Mouse (Mus musculus) intestine, embryonic 16.5 days (tissue): ENCODE data around the gene Cpne7. TPM values are rescaled to one million over a fixed set of nuclear protein-coding genes. Genes with fewer than 3 reads are reported as not detected.

ENCODE experiments used
- ATAC-seq: fragments of 200-750 bp; cut with Nextera tagmentation; 2 replicates; pipeline ENCODE4 v1.8.0; 2017; ENCODE audit warnings: moderate TSS enrichment, moderate library complexity
- H3K27ac ChIP-seq: fragments of 300-500 bp; sonication (generic); 2 replicates; pipeline ENCODE4 v1.5.1; 2014; ENCODE audit warnings: mild to moderate bottlenecking, low read length
- H3K27me3 ChIP-seq: fragments of 300-500 bp; sonication (generic); replicated peaks from 2 replicates; pipeline ENCODE4 v1.6.1; 2014; ENCODE audit warnings: low read length, control low read depth, mixed read lengths; ENCODE audit not compliant: control insufficient read depth, insufficient read depth
- H3K36me3 ChIP-seq: fragments of 300-500 bp; sonication (generic); 2 replicates; pipeline ENCODE4 v1.6.1; 2014; ENCODE audit warnings: low read length, control low read depth; ENCODE audit not compliant: control insufficient read depth, insufficient read depth
- H3K4me1 ChIP-seq: fragments of 300-500 bp; sonication (generic); 2 replicates; pipeline ENCODE4 v1.6.1; 2014; ENCODE audit warnings: low read length, control low read depth, mixed read lengths; ENCODE audit not compliant: control insufficient read depth, insufficient read depth
- H3K4me2 ChIP-seq: fragments of 300-500 bp; sonication (generic); 2 replicates; pipeline ENCODE4 v1.6.1; 2014; ENCODE audit warnings: low read depth, low read length, control low read depth
- H3K4me3 ChIP-seq: fragments of 300-500 bp; sonication (generic); 2 replicates; pipeline ENCODE4 v1.5.1; 2014; ENCODE audit warnings: mild to moderate bottlenecking, low read length
- H3K9ac ChIP-seq: fragments of 300-500 bp; sonication (generic); 2 replicates; pipeline ENCODE4 v1.6.1; 2014; ENCODE audit warnings: low read depth, low read length
- H3K9me3 ChIP-seq: fragments of 300-500 bp; sonication (generic); 2 replicates; pipeline ENCODE4 v1.6.1; 2016; ENCODE audit warnings: low read length, control low read depth; ENCODE audit not compliant: control insufficient read depth
- WGBS: fragments of 180-500 bp; shearing (Covaris S2); extraction: QIAGEN DNeasy Blood & Tissue Kit; methylation state at CpG from one replicate; pipeline ENCODE4 v1.1.7; 2014; 5-methylcytosine and 5-hydroxymethylcytosine counted together
- polyA plus RNA-seq: library from polyadenylated mRNA; unstranded; fragments of >200 nt; fragmentation: Nextera tagmentation; extraction: Ambion mirVana; gene quantifications from 2 replicates; pipeline ENCODE4 v1.2.1, GENCODE M21; 2015

Cpne7 gene
- polyA plus RNA-seq = 0.78 and 0.93 TPM in 2 replicates

DNA sequence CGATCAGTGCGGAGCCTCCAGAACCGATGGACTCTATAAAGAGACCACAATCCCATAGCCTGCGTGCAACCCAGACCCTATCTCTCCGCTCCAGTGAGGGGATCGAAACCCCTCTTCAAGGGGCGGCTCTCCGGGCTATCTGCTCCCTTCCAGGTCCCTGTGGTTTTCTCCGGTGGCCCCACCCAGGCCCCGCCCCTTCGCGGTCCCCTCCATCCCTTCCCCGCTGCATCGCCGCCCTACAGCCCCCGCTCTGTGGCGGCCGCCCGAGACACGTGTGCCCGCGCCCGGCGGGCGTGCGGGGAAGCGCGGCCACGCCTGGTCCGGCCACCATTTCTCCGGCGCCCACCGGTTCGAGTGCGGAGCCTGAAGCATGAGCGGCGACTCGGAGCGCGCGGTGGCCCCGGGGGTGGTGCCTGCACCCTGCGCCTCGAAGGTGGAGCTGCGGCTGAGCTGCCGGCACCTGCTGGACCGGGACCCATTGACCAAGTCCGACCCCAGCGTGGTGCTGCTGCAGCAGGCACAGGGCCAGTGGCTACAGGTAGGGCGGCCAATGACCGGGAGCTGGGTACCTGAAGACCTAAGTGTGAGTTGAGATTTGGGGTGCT is at the start of gene Cpne7:
Cpne7 (plus strand) TSS at position 248 of the 605 bp plus-strand sequence.
- Histone ChIP-seq H3K36me3 (no peaks in the 10 kb centered on the region), H3K9me3 (no peaks in the 10 kb centered on the region), H3K27ac (no peak within 1 kb of the TSS), H3K27me3 (peaks cover 37% of the 10 kb centered on the region), H3K9ac (peak within 1 kb of the TSS; percentile 48), H3K4me2 (peak within 1 kb of the TSS; percentile 98), H3K4me1 (peaks cover 19% of the 10 kb centered on the region), H3K4me3 (peak within 1 kb of the TSS; percentile 48)
- WGBS = 2% methylated on average over 51 of the region's 51 CpGs
- peak; percentile 56; the same call in 1 of the 2 replicates for ATAC-seq

GRCm38 (mm10) chr8:123071176-123071575 is 46.0 kb upstream of the Cpne7 start:
- Histone ChIP-seq H3K9ac (no peak overlapping the region), H3K4me3 (no peak overlapping the region), H3K4me1 (peaks cover 7% of the 10 kb centered on the region), H3K27me3 (no peaks in the 10 kb centered on the region), H3K9me3 (no peaks in the 10 kb centered on the region), H3K4me2 (no peak overlapping the region), H3K36me3 (peaks cover 16% of the 10 kb centered on the region; the same call in 1 of the 2 replicates), H3K27ac (no peak overlapping the region)
- no peak for ATAC-seq
- 75% methylated on average over 4 of the region's 4 CpGs for WGBS

DNA sequence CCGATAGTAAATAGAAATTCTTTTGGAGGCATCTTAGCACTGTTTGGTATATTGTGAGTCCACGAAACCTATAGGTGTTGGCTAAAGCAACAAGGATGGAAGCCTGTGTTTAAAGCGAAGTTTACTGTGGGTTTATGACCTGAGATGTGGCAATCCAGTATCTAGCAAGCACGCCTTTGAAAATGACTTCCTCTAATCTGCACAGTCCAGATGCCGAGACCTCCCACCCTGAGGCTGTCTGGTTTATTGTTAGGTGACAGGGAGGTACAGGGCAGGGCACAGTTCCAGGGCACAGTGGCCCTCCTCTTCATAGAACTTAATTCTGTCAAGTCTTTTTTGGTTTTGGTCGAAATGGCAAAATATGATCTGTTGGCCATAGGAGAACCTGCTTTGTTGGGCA is 40.0 kb upstream of the Cpne7 start:
- H3K27ac ChIP-seq = no peak overlapping the region
- H3K27me3 ChIP-seq = no peaks in the 10 kb centered on the region
- ATAC-seq = peak; percentile 76
- H3K4me3 ChIP-seq = no peak overlapping the region
- H3K9ac ChIP-seq = no peak overlapping the region
- 72% methylated on average over 6 of the region's 6 CpGs for WGBS
- H3K4me2 ChIP-seq = no peak overlapping the region
- peaks cover 37% of the 10 kb centered on the region for H3K36me3 ChIP-seq
- H3K4me1 ChIP-seq = no peaks in the 10 kb centered on the region
- H3K9me3 ChIP-seq = no peaks in the 10 kb centered on the region

- Histone ChIP-seq H3K27ac (no peak overlapping the region), H3K27me3 (no peaks in the 10 kb centered on the region), H3K4me3 (no peak overlapping the region), H3K9ac (no peak overlapping the region), H3K4me1 (no peaks in the 10 kb centered on the region), H3K4me2 (no peak overlapping the region), H3K9me3 (no peaks in the 10 kb centered on the region), H3K36me3 (peaks cover 21% of the 10 kb centered on the region)
- no peak for ATAC-seq
- 78% methylated on average over 6 of the region's 6 CpGs for WGBS
Measured at GRCm38 (mm10) chr8:123082993-123083392, 34.2 kb upstream of the Cpne7 start.

- Histone ChIP-seq H3K4me3 (no peak overlapping the region), H3K4me2 (no peak overlapping the region), H3K9me3 (no peaks in the 10 kb centered on the region), H3K27me3 (no peaks in the 10 kb centered on the region), H3K9ac (no peak overlapping the region), H3K27ac (no peak overlapping the region), H3K4me1 (no peaks in the 10 kb centered on the region), H3K36me3 (peaks cover 23% of the 10 kb centered on the region)
- 92% methylated on average over 12 of the region's 12 CpGs for WGBS
- no peak for ATAC-seq
Measured at GRCm38 (mm10) chr8:123083610-123084009, 33.6 kb upstream of the Cpne7 start.

DNA sequence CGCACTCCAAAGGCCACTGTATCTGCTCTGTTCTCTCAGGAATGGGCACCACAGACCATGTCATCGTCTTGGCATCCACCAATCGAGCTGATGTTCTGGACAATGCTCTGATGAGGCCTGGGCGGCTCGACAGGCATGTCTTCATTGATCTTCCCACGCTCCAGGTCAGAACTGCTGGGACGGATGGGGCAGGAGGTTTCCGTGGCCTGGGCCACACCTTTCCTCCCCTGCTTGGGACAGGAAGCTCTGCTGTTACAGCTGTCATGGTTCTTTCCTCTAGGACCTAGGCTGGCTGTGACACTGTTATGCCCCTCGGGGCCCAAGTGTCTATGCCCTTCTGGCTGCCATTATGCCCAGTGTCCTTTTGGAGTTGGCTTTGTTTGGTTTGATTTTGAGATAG is 29.9 kb upstream of the Cpne7 start:
- no peak overlapping the region for H3K4me3 ChIP-seq
- H3K4me2 ChIP-seq = no peak overlapping the region
- no peak overlapping the region for H3K9ac ChIP-seq
- H3K27me3 ChIP-seq = no peaks in the 10 kb centered on the region
- H3K36me3 ChIP-seq = peaks cover 19% of the 10 kb centered on the region
- no peaks in the 10 kb centered on the region for H3K9me3 ChIP-seq
- no peaks in the 10 kb centered on the region for H3K4me1 ChIP-seq
- whole genome bisulfite sequencing = 86% methylated on average over 9 of the region's 9 CpGs
- H3K27ac ChIP-seq = no peak overlapping the region
- no peak for ATAC-seq

DNA sequence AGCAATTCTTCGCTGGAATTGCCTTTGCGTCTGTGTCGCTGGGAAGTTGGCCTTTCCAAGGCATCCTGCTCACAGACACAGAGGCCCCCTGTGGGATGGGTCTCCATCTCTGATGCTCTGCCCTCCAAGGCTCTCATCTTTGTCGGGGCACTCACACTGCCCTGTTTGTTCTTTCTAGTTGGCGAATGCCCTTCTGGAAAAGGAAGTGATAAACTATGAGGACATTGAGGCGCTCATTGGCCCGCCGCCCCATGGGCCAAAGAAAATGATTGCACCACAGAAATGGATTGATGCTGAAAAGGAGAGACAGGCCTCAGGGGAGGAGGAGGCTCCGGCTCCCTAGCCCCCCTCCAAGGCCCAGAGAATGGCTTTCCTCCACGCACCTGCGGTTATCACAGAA is 20.0 kb upstream of the Cpne7 start:
- no peak for ATAC-seq

GRCm38 (mm10) chr8:123097786-123098584 is 19.2 kb upstream of the Cpne7 start:
- Histone ChIP-seq H3K36me3 (peaks cover 6% of the 10 kb centered on the region), H3K4me3 (no peak overlapping the region), H3K9ac (no peak overlapping the region), H3K4me2 (no peak overlapping the region), H3K27me3 (no peaks in the 10 kb centered on the region), H3K9me3 (no peaks in the 10 kb centered on the region), H3K4me1 (no peaks in the 10 kb centered on the region), H3K27ac (no peak overlapping the region)
- 77% methylated on average over 12 of the region's 12 CpGs for WGBS
- ATAC-seq = no peak

More for the DNA sequence above, 20.0 kb upstream of the Cpne7 start:
- Histone ChIP-seq H3K9ac (no peak overlapping the region), H3K4me3 (no peak overlapping the region), H3K27ac (peak overlapping the region; percentile 6; the same call in 1 of the 2 replicates), H3K36me3 (peaks cover 6% of the 10 kb centered on the region), H3K27me3 (no peaks in the 10 kb centered on the region), H3K9me3 (no peaks in the 10 kb centered on the region), H3K4me1 (no peaks in the 10 kb centered on the region), H3K4me2 (no peak overlapping the region)
- 86% methylated on average over 11 of the region's 11 CpGs for WGBS

GRCm38 (mm10) chr8:123100288-123100687 is 16.9 kb upstream of the Cpne7 start:
- Histone ChIP-seq H3K9ac (no peak overlapping the region), H3K27me3 (no peaks in the 10 kb centered on the region), H3K9me3 (no peaks in the 10 kb centered on the region), H3K27ac (peak overlapping the region; percentile 39; the same call in 1 of the 2 replicates), H3K4me2 (no peak overlapping the region), H3K36me3 (peaks cover 8% of the 10 kb centered on the region), H3K4me1 (peaks cover 14% of the 10 kb centered on the region), H3K4me3 (no peak overlapping the region)
- WGBS = 57% methylated on average over 8 of the region's 8 CpGs
- no peak for ATAC-seq
